Mouse (Mus musculus) heart, adult 9 months (tissue): ENCODE results near the gene Frat2.
A peak's percentile ranks its signal among the peaks of the same experiment; 100 is the strongest.

ENCODE experiments used
- DNase-seq, 2 experiments: peaks; one replicate each; pipeline ENCODE4 v3.0.0; 2022; ENCODE audit warnings: low spot score in 2 of 2

Gene Frat2

GRCm38 (mm10) chr19:41844345-41844744 lies 3.6 kb downstream of the Frat2 start:
- DNase-seq, result no peak

GRCm38 (mm10) chr19:41842706-41843105 lies 5.2 kb downstream of the Frat2 start:
- DNase-seq, result no peak

- DNase-seq, result no peak
Observed at GRCm38 (mm10) chr19:41842196-41842595, 5.7 kb downstream of the Frat2 start.

- DNase-seq, result no peak
Observed at GRCm38 (mm10) chr19:41841105-41841750, 6.7 kb downstream of the Frat2 start.

- no peak for DNase-seq
Observed at GRCm38 (mm10) chr19:41839685-41840084, 8.2 kb downstream of the Frat2 start.

GRCm38 (mm10) chr19:41838808-41839207 lies 9.1 kb downstream of the Frat2 start:
- DNase-seq, result no peak

- DNase-seq, result no peak
Observed at GRCm38 (mm10) chr19:41837917-41838261, 10.0 kb downstream of the Frat2 start.

- no peak for DNase-seq
Observed at GRCm38 (mm10) chr19:41837194-41837916, 10.6 kb downstream of the Frat2 start.

GRCm38 (mm10) chr19:41836719-41837118 lies 11.2 kb downstream of the Frat2 start:
- no peak for DNase-seq

GRCm38 (mm10) chr19:41835816-41836215 lies 12.1 kb downstream of the Frat2 start:
- no peak for DNase-seq

GRCm38 (mm10) chr19:41835407-41835806 lies 12.5 kb downstream of the Frat2 start:
- DNase-seq, result no peak

GRCm38 (mm10) chr19:41832501-41833201 lies 15.3 kb downstream of the Frat2 start:
- DNase-seq, result no peak

GRCm38 (mm10) chr19:41831718-41832391 lies 16.1 kb downstream of the Frat2 start:
- DNase-seq, result no peak

- no peak for DNase-seq
Observed at GRCm38 (mm10) chr19:41831101-41831570, 16.8 kb downstream of the Frat2 start.

- peak in 1 of 2 experiments; percentile 30 for DNase-seq
Observed at GRCm38 (mm10) chr19:41830106-41831031, 17.6 kb downstream of the Frat2 start.

- DNase-seq, result peak; percentile 87 to 91
Observed at GRCm38 (mm10) chr19:41829381-41830105, 18.4 kb downstream of the Frat2 start, which contains the start of gene Frat1. Gene Frat1 (plus strand): TSS chr19:41829970.

- no peak for DNase-seq
Observed at GRCm38 (mm10) chr19:41828941-41829340, 19.0 kb downstream of the Frat2 start.

GRCm38 (mm10) chr19:41826529-41826928 lies 21.4 kb downstream of the Frat2 start:
- DNase-seq, result no peak

GRCm38 (mm10) chr19:41824950-41825349 lies 23.0 kb downstream of the Frat2 start:
- no peak for DNase-seq

- no peak for DNase-seq
Observed at GRCm38 (mm10) chr19:41822589-41822988, 25.3 kb downstream of the Frat2 start.
